Mouse (Mus musculus) stomach, postnatal 0 days (tissue): ENCODE measurements around the gene Arhgef3. TPM values are rescaled to one million over a fixed set of nuclear protein-coding genes. Genes with fewer than 3 reads are reported as not detected.

Experiments used
- ATAC-seq: fragments of 200-750 bp; cut with Nextera tagmentation; 2 replicates; pipeline ENCODE4 v1.8.0; 2017; ENCODE audit not compliant: low FRiP score, low TSS enrichment
- DNase-seq: peaks from one replicate; pipeline ENCODE4 v3.0.0-alpha.2; 2016; ENCODE audit warnings: low spot score
- H3K27ac ChIP-seq: fragments of 300-500 bp; sonication (generic); replicated peaks from 2 replicates; pipeline ENCODE4 v1.5.1; 2014; ENCODE audit warnings: mild to moderate bottlenecking, control low read depth
- H3K27me3 ChIP-seq: fragments of 300-500 bp; sonication (generic); 2 replicates; pipeline ENCODE4 v1.6.1; 2014; ENCODE audit warnings: low read length; ENCODE audit not compliant: control insufficient read depth, insufficient read depth
- H3K36me3 ChIP-seq: fragments of 300-500 bp; sonication (generic); 2 replicates; pipeline ENCODE4 v1.6.1; 2014; ENCODE audit warnings: low read length, mixed read lengths; ENCODE audit not compliant: control insufficient read depth, insufficient read depth
- H3K4me1 ChIP-seq: fragments of 300-500 bp; sonication (generic); replicated peaks from 2 replicates; pipeline ENCODE4 v1.6.1; 2014; ENCODE audit warnings: antibody characterized with exemption; ENCODE audit not compliant: control insufficient read depth, insufficient read depth
- H3K4me2 ChIP-seq: fragments of 300-500 bp; sonication (generic); replicated peaks from 2 replicates; pipeline ENCODE4 v1.6.1; 2014; ENCODE audit warnings: low read depth, mild to moderate bottlenecking, control low read depth, moderate library complexity
- H3K4me3 ChIP-seq: fragments of 300-500 bp; sonication (generic); 2 replicates; pipeline ENCODE4 v1.5.1; 2014; ENCODE audit warnings: low read depth, low read length, control low read depth
- H3K9ac ChIP-seq: fragments of 300-500 bp; sonication (generic); 2 replicates; pipeline ENCODE4 v1.6.1; 2014; ENCODE audit warnings: mild to moderate bottlenecking, low read length, control low read depth, mixed read lengths
- H3K9me3 ChIP-seq: fragments of 300-500 bp; sonication (generic); 2 replicates; pipeline ENCODE4 v1.6.1; 2016; ENCODE audit warnings: low read length; ENCODE audit not compliant: control insufficient read depth
- CTCF ChIP-seq: IDR thresholded peaks from 2 replicates; pipeline ENCODE4 v1.5.1; 2016; ENCODE audit warnings: antibody characterized with exemption, low read depth, mild to moderate bottlenecking, moderate library complexity
- EP300 ChIP-seq: optimal IDR thresholded peaks from 2 replicates; pipeline ENCODE3; 2016; ENCODE audit warnings: antibody characterized with exemption
- WGBS: fragments of 180-500 bp; shearing (Covaris S2); extraction: QIAGEN DNeasy Blood & Tissue Kit; methylation state at CpG from one replicate; pipeline ENCODE4 v1.1.7; 2014; 5-methylcytosine and 5-hydroxymethylcytosine counted together
- polyA plus RNA-seq: library from polyadenylated mRNA; unstranded; fragments of >200 nt; fragmentation: Nextera tagmentation; extraction: Ambion mirVana; gene quantifications from 2 replicates; pipeline ENCODE4 v1.2.1, GENCODE M21; 2015

Arhgef3 gene
- polyA plus RNA-seq, 1 experiment from 2014 or later = 13.1 TPM

DNA sequence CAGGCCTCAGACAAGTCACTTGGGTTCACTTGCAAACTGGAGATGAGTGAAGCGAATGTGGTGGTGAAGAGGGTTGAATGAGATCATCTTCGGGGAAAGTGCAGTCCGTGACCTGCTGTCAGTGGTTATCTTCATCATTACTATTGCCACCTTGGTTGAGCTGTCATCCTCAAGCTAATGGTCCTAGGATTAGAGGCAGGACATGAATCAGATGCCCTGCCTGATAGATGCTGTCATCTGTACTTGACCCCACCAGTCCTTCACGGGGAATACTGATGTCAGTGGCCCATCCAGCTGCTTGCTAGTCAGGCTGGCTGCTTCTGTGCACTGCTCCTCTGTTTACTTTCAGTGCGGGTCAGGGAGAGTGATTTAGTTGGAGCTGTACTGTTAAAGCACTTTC lies 53.7 kb downstream of the Arhgef3 start:
- TF ChIP-seq CTCF (no peak), EP300 (no peak)
- H3K9me3 ChIP-seq = no peaks in the 10 kb centered on the region
- H3K4me3 ChIP-seq = no peak overlapping the region
- H3K27ac ChIP-seq = no peak overlapping the region
- no peaks in the 10 kb centered on the region; the same call in 1 of the 2 replicates for H3K4me1 ChIP-seq
- 66% methylated on average over 5 of the region's 5 CpGs for WGBS
- ATAC-seq (no peak), DNase-seq (no peak)
- H3K9ac ChIP-seq = no peak overlapping the region
- no peaks in the 10 kb centered on the region for H3K27me3 ChIP-seq
- no peaks in the 10 kb centered on the region for H3K36me3 ChIP-seq
- H3K4me2 ChIP-seq = no peak overlapping the region

DNA sequence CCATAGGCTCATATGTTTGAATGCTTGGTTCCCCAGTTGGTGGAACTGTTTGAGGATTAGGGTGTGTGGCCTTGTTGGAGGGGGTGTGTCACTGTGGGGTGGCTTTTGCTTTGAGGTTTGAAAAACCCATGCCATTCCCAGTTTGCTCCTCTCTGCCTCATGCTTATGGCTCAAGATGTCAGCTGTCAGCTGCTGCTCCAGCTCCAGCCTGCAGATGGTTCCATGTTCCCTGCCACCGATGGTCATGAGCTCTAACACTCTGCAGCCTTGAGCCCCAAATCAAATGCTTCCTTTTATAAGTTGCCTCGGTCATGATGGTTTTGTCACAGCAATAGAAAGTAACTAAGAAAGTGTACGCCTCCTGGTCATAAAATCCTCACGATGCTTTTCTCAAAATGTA lies 54.6 kb downstream of the Arhgef3 start:
- 94% methylated on average over 4 of the region's 4 CpGs for WGBS
- Histone ChIP-seq H3K36me3 (no peaks in the 10 kb centered on the region), H3K27ac (no peak overlapping the region), H3K9ac (no peak overlapping the region), H3K27me3 (no peaks in the 10 kb centered on the region), H3K4me3 (no peak overlapping the region), H3K4me2 (no peak overlapping the region), H3K4me1 (peaks cover 2% of the 10 kb centered on the region; the same call in 1 of the 2 replicates), H3K9me3 (no peaks in the 10 kb centered on the region)
- TF ChIP-seq EP300 (no peak), CTCF (no peak)
- no peak for DNase-seq
- ATAC-seq = no peak

DNA sequence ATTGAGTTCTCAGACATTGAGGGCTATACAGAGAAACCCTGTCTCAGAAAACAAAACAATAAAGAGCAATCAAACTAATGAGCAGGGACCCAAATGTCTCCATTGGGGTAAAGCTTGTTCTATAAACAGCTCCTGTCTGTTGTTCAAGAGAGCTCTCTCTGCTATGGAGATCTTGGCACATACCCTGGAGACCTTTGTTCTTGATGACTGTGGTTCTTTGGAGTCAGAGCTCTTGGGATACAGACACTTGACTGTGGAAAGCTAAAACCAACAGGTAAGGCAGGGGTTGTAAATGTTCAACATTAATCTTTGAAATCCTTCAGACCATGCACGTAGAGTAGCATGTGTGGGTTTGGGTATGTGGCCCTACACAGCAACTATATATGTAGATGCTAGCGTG lies 55.7 kb downstream of the Arhgef3 start:
- Histone ChIP-seq H3K4me3 (no peak overlapping the region), H3K9me3 (no peaks in the 10 kb centered on the region), H3K27me3 (no peaks in the 10 kb centered on the region), H3K36me3 (no peaks in the 10 kb centered on the region), H3K4me2 (no peak overlapping the region), H3K27ac (no peak overlapping the region; the same call in 1 of the 2 replicates), H3K9ac (no peak overlapping the region), H3K4me1 (peaks cover 3% of the 10 kb centered on the region; the same call in 1 of the 2 replicates)
- WGBS = 96% methylated on average over 2 of the region's 2 CpGs
- ATAC-seq (no peak), DNase-seq (no peak)
- TF ChIP-seq EP300 = no peak
- TF ChIP-seq CTCF = no peak

DNA sequence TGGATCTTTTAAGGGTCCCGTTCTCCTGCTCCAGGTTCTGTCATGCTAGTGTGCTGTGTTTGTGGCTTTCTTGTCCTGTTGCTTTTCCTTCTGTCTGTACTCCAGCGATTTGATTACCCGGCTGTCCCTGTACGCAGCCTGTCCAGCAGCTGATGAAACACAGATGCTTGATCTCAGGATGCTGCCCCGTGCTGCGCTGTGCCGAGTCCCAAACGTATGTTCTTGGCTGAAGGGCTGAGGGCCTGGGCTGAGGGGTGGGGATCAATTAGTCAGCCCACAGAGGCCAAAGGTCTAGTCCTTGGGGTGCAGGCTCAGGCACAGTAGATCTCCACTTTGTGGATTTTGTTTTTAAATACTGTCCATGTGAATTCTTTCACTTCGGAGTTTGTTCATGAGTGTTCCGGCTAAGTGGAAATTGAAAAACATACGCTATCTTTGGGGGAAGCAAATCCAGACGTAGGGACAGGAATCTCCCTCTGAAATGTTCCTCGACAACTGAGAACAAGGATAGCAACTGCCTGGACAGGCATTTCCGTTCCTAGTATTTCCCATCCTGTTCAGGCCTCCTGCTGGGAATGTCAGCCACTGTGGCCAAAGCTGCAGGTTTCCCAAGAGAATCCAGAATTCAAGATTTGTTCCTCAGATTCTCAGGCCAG lies 56.6 kb downstream of the Arhgef3 start:
- no peaks in the 10 kb centered on the region for H3K9me3 ChIP-seq
- H3K9ac ChIP-seq = no peak overlapping the region
- peaks cover 3% of the 10 kb centered on the region; the same call in 1 of the 2 replicates for H3K4me1 ChIP-seq
- no peak overlapping the region for H3K4me2 ChIP-seq
- H3K27me3 ChIP-seq = no peaks in the 10 kb centered on the region
- no peak overlapping the region for H3K4me3 ChIP-seq
- peak overlapping the region; percentile 14 for H3K27ac ChIP-seq
- TF ChIP-seq EP300 = no peak
- TF ChIP-seq CTCF = no peak
- WGBS = 41% methylated on average over 14 of the region's 14 CpGs
- DNase-seq = no peak
- ATAC-seq = peak; percentile 53; the same call in 1 of the 2 replicates
- H3K36me3 ChIP-seq = no peaks in the 10 kb centered on the region

DNA sequence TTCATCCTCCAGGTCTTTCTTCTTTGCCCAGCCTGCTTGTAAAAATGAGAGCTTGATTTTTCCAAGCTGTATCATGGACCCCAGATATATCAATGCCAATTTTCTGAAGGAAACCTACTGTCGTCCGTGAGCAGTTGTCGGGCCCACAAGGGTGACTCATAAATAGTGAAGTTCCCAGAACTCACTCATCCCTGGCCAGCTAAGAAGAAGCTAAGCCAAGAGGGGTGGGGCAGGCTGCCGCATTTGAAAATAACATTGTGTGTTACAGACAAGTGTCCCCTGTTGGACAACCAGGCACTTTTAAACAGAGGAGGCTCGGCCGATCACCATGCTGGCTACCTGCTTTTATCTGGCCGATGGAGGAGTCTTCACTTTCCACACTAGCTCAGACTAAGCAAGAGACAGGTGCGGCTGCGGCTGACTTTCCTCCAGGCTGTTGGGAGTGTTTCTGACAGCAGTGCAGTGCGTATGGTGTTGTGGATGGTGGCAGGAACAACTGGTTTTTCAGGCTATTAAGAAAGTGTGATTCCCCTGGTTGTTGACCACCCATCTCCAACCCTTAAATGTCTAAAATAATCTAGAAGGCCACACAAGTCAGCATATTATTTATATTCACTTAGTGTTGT lies 58.6 kb downstream of the Arhgef3 start:
- Histone ChIP-seq H3K27me3 (no peaks in the 10 kb centered on the region), H3K27ac (peak overlapping the region; percentile 63), H3K36me3 (no peaks in the 10 kb centered on the region), H3K4me1 (peaks cover 3% of the 10 kb centered on the region; the same call in 1 of the 2 replicates), H3K9ac (no peak overlapping the region), H3K4me2 (0 out of 2 replicates have a peak overlapping the region, but pooled peaks have one; percentile 17), H3K4me3 (no peak overlapping the region), H3K9me3 (no peaks in the 10 kb centered on the region)
- TF ChIP-seq EP300 (no peak), CTCF (peak; percentile 15; the same call in 1 of the 2 replicates)
- 43% methylated on average over 10 of the region's 10 CpGs for WGBS
- peak; percentile 45; the same call in 1 of the 2 replicates for ATAC-seq
- no peak for DNase-seq
